Mouse (Mus musculus) neural tube, embryonic 15.5 days (tissue): Measurements from ENCODE around the gene Tnfsf15. TPM values are rescaled to one million over a fixed set of nuclear protein-coding genes. Genes with fewer than 3 reads are reported as not detected.

Source experiments
- ATAC-seq: fragments of 200-750 bp; cut with Nextera tagmentation; 2 replicates; pipeline ENCODE4 v1.8.0; 2017; ENCODE audit warnings: mild to moderate bottlenecking, moderate TSS enrichment, moderate library complexity; ENCODE audit not compliant: low FRiP score
- H3K27ac ChIP-seq: fragments of 300-500 bp; sonication (generic); replicated peaks from 2 replicates; pipeline ENCODE4 v1.5.1; 2015; ENCODE audit warnings: mild to moderate bottlenecking, inconsistent platforms
- H3K27me3 ChIP-seq: fragments of 300-500 bp; sonication (generic); replicated peaks from 2 replicates; pipeline ENCODE4 v1.6.1; 2015; ENCODE audit warnings: inconsistent platforms
- H3K36me3 ChIP-seq: fragments of 300-500 bp; sonication (generic); 2 replicates; pipeline ENCODE4 v1.6.1; 2015; ENCODE audit warnings: inconsistent platforms
- H3K4me1 ChIP-seq: fragments of 300-500 bp; sonication (generic); 2 replicates; pipeline ENCODE4 v1.6.1; 2015; ENCODE audit warnings: inconsistent platforms
- H3K4me2 ChIP-seq: fragments of 300-500 bp; sonication (generic); 2 replicates; pipeline ENCODE4 v1.6.1; 2015; ENCODE audit warnings: inconsistent platforms, mild to moderate bottlenecking, moderate library complexity
- H3K4me3 ChIP-seq: fragments of 300-500 bp; sonication (generic); replicated peaks from 2 replicates; pipeline ENCODE4 v1.5.1; 2015; ENCODE audit warnings: mild to moderate bottlenecking, inconsistent platforms
- H3K9ac ChIP-seq: fragments of 300-500 bp; sonication (generic); replicated peaks from 2 replicates; pipeline ENCODE4 v1.6.1; 2015; ENCODE audit warnings: mild to moderate bottlenecking, inconsistent platforms
- H3K9me3 ChIP-seq: fragments of 300-500 bp; sonication (generic); replicated peaks from 2 replicates; pipeline ENCODE4 v1.6.1; 2016; ENCODE audit warnings: inconsistent platforms
- WGBS: fragments of 180-500 bp; shearing (Covaris S2); methylation state at CpG from one replicate; pipeline ENCODE4 v1.1.7; 2015; ENCODE audit warnings: mixed read lengths; 5-methylcytosine and 5-hydroxymethylcytosine counted together
- polyA plus RNA-seq: library from polyadenylated mRNA; unstranded; fragments of >200 nt; fragmentation: Nextera tagmentation; extraction: Ambion mirVana; gene quantifications from 2 replicates; pipeline ENCODE4 v1.2.1, GENCODE M21; 2015

Gene Tnfsf15
- polyA plus RNA-seq, 1 experiment from 2014 or later: not detected

- Histone ChIP-seq H3K4me1 (no peaks in the 10 kb centered on the region), H3K27ac (no peak overlapping the region), H3K27me3 (no peaks in the 10 kb centered on the region), H3K9me3 (no peaks in the 10 kb centered on the region), H3K4me2 (no peak overlapping the region), H3K9ac (no peak overlapping the region), H3K36me3 (no peaks in the 10 kb centered on the region), H3K4me3 (no peak overlapping the region)
- 92% methylated on average over 2 of the region's 2 CpGs for WGBS
- ATAC-seq: no peak
These were observed 41.2 kb downstream of the Tnfsf15 start for GRCm38 (mm10) chr4:63703686-63704085.

GRCm38 (mm10) chr4:63702006-63702704 lies 42.8 kb downstream of the Tnfsf15 start:
- WGBS: 93% methylated on average over 4 of the region's 4 CpGs
- H3K27ac ChIP-seq: no peak overlapping the region
- no peaks in the 10 kb centered on the region for H3K9me3 ChIP-seq
- no peak overlapping the region for H3K9ac ChIP-seq
- H3K36me3 ChIP-seq: no peaks in the 10 kb centered on the region
- H3K27me3 ChIP-seq: no peaks in the 10 kb centered on the region
- no peaks in the 10 kb centered on the region for H3K4me1 ChIP-seq
- ATAC-seq: no peak
- no peak overlapping the region for H3K4me2 ChIP-seq
- H3K4me3 ChIP-seq: no peak overlapping the region

- no peak overlapping the region for H3K9ac ChIP-seq
- 70% methylated on average over 3 of the region's 3 CpGs for WGBS
- H3K27ac ChIP-seq: no peak overlapping the region
- no peak overlapping the region for H3K4me3 ChIP-seq
- no peaks in the 10 kb centered on the region for H3K9me3 ChIP-seq
- H3K4me2 ChIP-seq: no peak overlapping the region
- H3K4me1 ChIP-seq: no peaks in the 10 kb centered on the region
- ATAC-seq: no peak
- no peaks in the 10 kb centered on the region for H3K27me3 ChIP-seq
- H3K36me3 ChIP-seq: no peaks in the 10 kb centered on the region
These were observed 45.2 kb downstream of the Tnfsf15 start for GRCm38 (mm10) chr4:63699749-63700148.

GRCm38 (mm10) chr4:63696921-63697320 lies 48.0 kb downstream of the Tnfsf15 start:
- Histone ChIP-seq H3K4me2 (no peak overlapping the region), H3K4me1 (no peaks in the 10 kb centered on the region), H3K9ac (no peak overlapping the region), H3K4me3 (no peak overlapping the region), H3K9me3 (no peaks in the 10 kb centered on the region), H3K36me3 (no peaks in the 10 kb centered on the region), H3K27me3 (no peaks in the 10 kb centered on the region), H3K27ac (no peak overlapping the region)
- WGBS: 92% methylated on average over 4 of the region's 4 CpGs
- ATAC-seq: no peak

GRCm38 (mm10) chr4:63692351-63692750 lies 52.6 kb downstream of the Tnfsf15 start:
- no peak overlapping the region for H3K4me2 ChIP-seq
- no peak overlapping the region for H3K27ac ChIP-seq
- H3K4me1 ChIP-seq: no peaks in the 10 kb centered on the region
- no peaks in the 10 kb centered on the region for H3K36me3 ChIP-seq
- no peak for ATAC-seq
- no peak overlapping the region for H3K4me3 ChIP-seq
- no peaks in the 10 kb centered on the region for H3K27me3 ChIP-seq
- H3K9ac ChIP-seq: no peak overlapping the region
- no peaks in the 10 kb centered on the region for H3K9me3 ChIP-seq

GRCm38 (mm10) chr4:63687429-63687828 lies 57.5 kb downstream of the Tnfsf15 start:
- H3K4me3 ChIP-seq: no peak overlapping the region
- no peaks in the 10 kb centered on the region for H3K36me3 ChIP-seq
- H3K27me3 ChIP-seq: no peaks in the 10 kb centered on the region
- H3K4me1 ChIP-seq: no peaks in the 10 kb centered on the region
- no peak overlapping the region for H3K27ac ChIP-seq
- no peak overlapping the region for H3K9ac ChIP-seq
- no peak overlapping the region for H3K4me2 ChIP-seq
- ATAC-seq: no peak
- 91% methylated on average over 8 of the region's 8 CpGs for WGBS
- H3K9me3 ChIP-seq: no peaks in the 10 kb centered on the region

- Histone ChIP-seq H3K4me2 (no peak overlapping the region), H3K9ac (no peak overlapping the region), H3K9me3 (no peaks in the 10 kb centered on the region), H3K36me3 (no peaks in the 10 kb centered on the region), H3K4me3 (no peak overlapping the region), H3K27me3 (no peaks in the 10 kb centered on the region), H3K4me1 (no peaks in the 10 kb centered on the region), H3K27ac (no peak overlapping the region)
- no peak for ATAC-seq
These were observed 58.8 kb downstream of the Tnfsf15 start for GRCm38 (mm10) chr4:63686157-63686556.

- no peak for ATAC-seq
- H3K4me1 ChIP-seq: no peaks in the 10 kb centered on the region
- H3K27me3 ChIP-seq: no peaks in the 10 kb centered on the region
- no peak overlapping the region for H3K4me3 ChIP-seq
- no peak overlapping the region for H3K4me2 ChIP-seq
- H3K27ac ChIP-seq: no peak overlapping the region
- H3K36me3 ChIP-seq: no peaks in the 10 kb centered on the region
- H3K9ac ChIP-seq: no peak overlapping the region
- H3K9me3 ChIP-seq: no peaks in the 10 kb centered on the region
- 60% methylated on average over 4 of the region's 4 CpGs for WGBS
These were observed 59.7 kb downstream of the Tnfsf15 start for GRCm38 (mm10) chr4:63685253-63685525.

- ATAC-seq: no peak
- WGBS: 85% methylated on average over 10 of the region's 10 CpGs
These were observed 60.3 kb downstream of the Tnfsf15 start for GRCm38 (mm10) chr4:63684412-63685252.

GRCm38 (mm10) chr4:63683716-63684115 lies 61.2 kb downstream of the Tnfsf15 start:
- ATAC-seq: no peak
- H3K27me3 ChIP-seq: no peaks in the 10 kb centered on the region
- H3K4me2 ChIP-seq: no peak overlapping the region
- no peak overlapping the region for H3K9ac ChIP-seq
- no peaks in the 10 kb centered on the region for H3K9me3 ChIP-seq
- no peak overlapping the region for H3K27ac ChIP-seq
- no peaks in the 10 kb centered on the region for H3K36me3 ChIP-seq
- no peak overlapping the region for H3K4me3 ChIP-seq
- WGBS: 89% methylated on average over 6 of the region's 6 CpGs
- H3K4me1 ChIP-seq: no peaks in the 10 kb centered on the region

More at GRCm38 (mm10) chr4:63684412-63685252, 60.3 kb downstream of the Tnfsf15 start:
- H3K36me3 ChIP-seq: no peaks in the 10 kb centered on the region
- H3K9ac ChIP-seq: no peak overlapping the region
- H3K27ac ChIP-seq: no peak overlapping the region
- no peak overlapping the region for H3K4me2 ChIP-seq
- H3K4me1 ChIP-seq: no peaks in the 10 kb centered on the region
- H3K27me3 ChIP-seq: no peaks in the 10 kb centered on the region
- H3K9me3 ChIP-seq: no peaks in the 10 kb centered on the region
- no peak overlapping the region for H3K4me3 ChIP-seq

GRCm38 (mm10) chr4:63683056-63683455 lies 61.9 kb downstream of the Tnfsf15 start:
- 72% methylated on average over 11 of the region's 11 CpGs for WGBS
- Histone ChIP-seq H3K9ac (no peak overlapping the region), H3K27ac (no peak overlapping the region), H3K36me3 (no peaks in the 10 kb centered on the region), H3K4me1 (no peaks in the 10 kb centered on the region), H3K4me3 (no peak overlapping the region), H3K4me2 (no peak overlapping the region), H3K9me3 (no peaks in the 10 kb centered on the region), H3K27me3 (no peaks in the 10 kb centered on the region)
- no peak for ATAC-seq

GRCm38 (mm10) chr4:63682441-63682840 lies 62.5 kb downstream of the Tnfsf15 start:
- Histone ChIP-seq H3K36me3 (no peaks in the 10 kb centered on the region), H3K27me3 (no peaks in the 10 kb centered on the region), H3K27ac (no peak overlapping the region), H3K9ac (no peak overlapping the region), H3K4me3 (no peak overlapping the region), H3K4me2 (no peak overlapping the region), H3K4me1 (no peaks in the 10 kb centered on the region), H3K9me3 (no peaks in the 10 kb centered on the region)
- WGBS: 94% methylated on average over 2 of the region's 2 CpGs
- ATAC-seq: no peak
